Mouse (Mus musculus) kidney, postnatal 14 days (tissue): ENCODE results near the gene Gm6904.
"Not testable (repeated sequence)": the region's sequence is repeated elsewhere in the genome, so short reads cannot be mapped to it uniquely, and the experiment has no call there.

Experiments used
- DNase-seq: peaks from one replicate; pipeline ENCODE4 v3.0.0; 2022; ENCODE audit warnings: mixed read lengths

The Gm6904 gene

GRCm38 (mm10) chr14:59260056-59260455, at the start of gene Gm6904:
Gm6904 (minus strand) TSS chr14:59260216.
- DNase-seq, result peak; percentile 8

GRCm38 (mm10) chr14:59297391-59297790, 37.4 kb upstream of the Gm6904 start, which contains the start of gene Phf11a:
Phf11a (minus strand) TSS chr14:59297522.
- not testable (repeated sequence) for DNase-seq

GRCm38 (mm10) chr14:59291769-59292168, 31.8 kb upstream of the Gm6904 start:
- DNase-seq, result not testable (repeated sequence)

GRCm38 (mm10) chr14:59274961-59275360, 14.9 kb upstream of the Gm6904 start:
- DNase-seq, result not testable (repeated sequence)

GRCm38 (mm10) chr14:59255861-59256260, 4.2 kb downstream of the Gm6904 start:
- DNase-seq, result not testable (repeated sequence)

- peak; percentile 16 for DNase-seq
Measured at GRCm38 (mm10) chr14:59250350-59250749, 9.7 kb downstream of the Gm6904 start.

GRCm38 (mm10) chr14:59233635-59234034, 26.4 kb downstream of the Gm6904 start:
- DNase-seq, result no peak

- peak; percentile 6 for DNase-seq
Measured at GRCm38 (mm10) chr14:59232003-59232402, 28.0 kb downstream of the Gm6904 start.

GRCm38 (mm10) chr14:59230331-59230966, 29.6 kb downstream of the Gm6904 start:
- DNase-seq, result no peak

GRCm38 (mm10) chr14:59229822-59230221, 30.2 kb downstream of the Gm6904 start:
- no peak for DNase-seq

- DNase-seq, result no peak
Measured at GRCm38 (mm10) chr14:59226240-59226639, 33.8 kb downstream of the Gm6904 start.

GRCm38 (mm10) chr14:59219241-59219640, 40.8 kb downstream of the Gm6904 start:
- no peak for DNase-seq

- no peak for DNase-seq
Measured at GRCm38 (mm10) chr14:59209816-59210215, 50.2 kb downstream of the Gm6904 start.

- DNase-seq, result no peak
Measured at GRCm38 (mm10) chr14:59209003-59209402, 51.0 kb downstream of the Gm6904 start.

GRCm38 (mm10) chr14:59205976-59206583, 53.9 kb downstream of the Gm6904 start:
- DNase-seq, result no peak

- DNase-seq, result no peak
Measured at GRCm38 (mm10) chr14:59205461-59205860, 54.6 kb downstream of the Gm6904 start.

- DNase-seq, result no peak
Measured at GRCm38 (mm10) chr14:59201604-59202215, 58.3 kb downstream of the Gm6904 start.

GRCm38 (mm10) chr14:59200711-59201603, 59.1 kb downstream of the Gm6904 start, which contains the start of gene Rcbtb1:
Rcbtb1 (plus strand) TSS chr14:59201209.
- DNase-seq, result peak; percentile 96
